Mouse (Mus musculus) kidney, adult 2 months (tissue): ENCODE results near the gene Med28. TPM values are rescaled to one million over a fixed set of nuclear protein-coding genes. Genes with fewer than 3 reads are reported as not detected.
A peak's percentile ranks its signal among the peaks of the same experiment; 100 is the strongest.

Source experiments
- DNase-seq: peaks from one replicate; pipeline ENCODE4 v3.0.0; 2021
- H3K27ac ChIP-seq: fragments of 200-500 bp; 2 replicates; pipeline ENCODE4 v1.5.1; 2012; ENCODE audit warnings: low read depth, low read length, control low read depth, inconsistent platforms; ENCODE audit not compliant: insufficient read depth
- H3K27me3 ChIP-seq: fragments of 200-500 bp; replicated peaks from 2 replicates; pipeline ENCODE4 v1.6.1; 2012; ENCODE audit warnings: mild to moderate bottlenecking, moderate library complexity, low read length, inconsistent platforms; ENCODE audit not compliant: control insufficient read depth, insufficient read depth
- H3K36me3 ChIP-seq: fragments of 200-500 bp; 2 replicates; pipeline ENCODE4 v1.6.1; 2012; ENCODE audit warnings: mild to moderate bottlenecking, moderate library complexity, low read length, inconsistent platforms; ENCODE audit not compliant: control insufficient read depth, insufficient read depth
- H3K4me1 ChIP-seq: fragments of 200-500 bp; 2 replicates; pipeline ENCODE4 v1.6.1; 2011; ENCODE audit warnings: low read length; ENCODE audit not compliant: control insufficient read depth, insufficient read depth
- H3K4me3 ChIP-seq: fragments of 200-500 bp; 2 replicates; pipeline ENCODE4 v1.5.1; 2011; ENCODE audit warnings: mild to moderate bottlenecking, low read depth, low read length, control low read depth; ENCODE audit not compliant: insufficient read depth
- CTCF ChIP-seq: fragments of 200-500 bp; conservative IDR thresholded peaks from 2 replicates; pipeline ENCODE4 v1.5.1; 2011; ENCODE audit warnings: low read depth, mild to moderate bottlenecking, control low read depth, low read length, moderate library complexity, mixed read lengths; ENCODE audit not compliant: insufficient read depth, insufficient read length
- POLR2A ChIP-seq: fragments of 200-500 bp; IDR thresholded peaks from one replicate; pipeline ENCODE4 v1.6.1; 2011; ENCODE audit warnings: low read depth, low read length, control low read depth
- WGBS: fragments of 180-500 bp; shearing (Covaris S2); methylation state at CpG from one replicate; pipeline ENCODE4 v1.1.7; 2018; 5-methylcytosine and 5-hydroxymethylcytosine counted together
- polyA plus RNA-seq: library from polyadenylated mRNA; depleted of rRNA; stranded (reverse); fragments of >200 nt; gene quantifications from 2 replicates; pipeline ENCODE4 v1.2.3, GENCODE M21; 2012

Gene Med28
- polyA plus RNA-seq, 1 experiment, result 194 TPM

- TF ChIP-seq CTCF (no peak), POLR2A (no peak)
- H3K4me3 ChIP-seq, result peak overlapping the region; percentile 77
- peaks cover 10% of the 10 kb centered on the region; the same call in 1 of the 2 replicates for H3K4me1 ChIP-seq
- WGBS, result 59% methylated on average over 9 of the region's 9 CpGs
- no peaks in the 10 kb centered on the region for H3K27me3 ChIP-seq
- no peaks in the 10 kb centered on the region for H3K36me3 ChIP-seq
- peak overlapping the region; percentile 78 for H3K27ac ChIP-seq
- peak; percentile 66 for DNase-seq
Observed at GRCm38 (mm10) chr5:45494093-45494755, 25.8 kb upstream of the Med28 start.

GRCm38 (mm10) chr5:45495429-45495975 is 24.5 kb upstream of the Med28 start:
- peak; percentile 49 for DNase-seq
- TF ChIP-seq POLR2A (no peak), CTCF (no peak)
- H3K4me1 ChIP-seq, result peaks cover 10% of the 10 kb centered on the region; the same call in 1 of the 2 replicates
- peak overlapping the region; percentile 27 for H3K27ac ChIP-seq
- no peaks in the 10 kb centered on the region for H3K27me3 ChIP-seq
- H3K4me3 ChIP-seq, result no peak overlapping the region
- H3K36me3 ChIP-seq, result peaks cover under 1% of the 10 kb centered on the region; the same call in 1 of the 2 replicates
- whole genome bisulfite sequencing, result 61% methylated on average over 3 of the region's 3 CpGs

- no peak for TF ChIP-seq CTCF
- H3K4me3 ChIP-seq, result no peak overlapping the region
- H3K27ac ChIP-seq, result peak overlapping the region; percentile 35
- H3K27me3 ChIP-seq, result no peaks in the 10 kb centered on the region
- H3K4me1 ChIP-seq, result peaks cover 10% of the 10 kb centered on the region; the same call in 1 of the 2 replicates
- DNase-seq, result peak; percentile 67
- H3K36me3 ChIP-seq, result peaks cover 2% of the 10 kb centered on the region; the same call in 1 of the 2 replicates
Observed at GRCm38 (mm10) chr5:45496042-45496441, 24.0 kb upstream of the Med28 start.

GRCm38 (mm10) chr5:45496479-45496878 is 23.6 kb upstream of the Med28 start:
- peak overlapping the region; percentile 35 for H3K27ac ChIP-seq
- H3K27me3 ChIP-seq, result no peaks in the 10 kb centered on the region
- no peak overlapping the region for H3K4me3 ChIP-seq
- WGBS, result 50% methylated on average over 4 of the region's 4 CpGs
- peaks cover 2% of the 10 kb centered on the region; the same call in 1 of the 2 replicates for H3K36me3 ChIP-seq
- peak; percentile 21 for DNase-seq
- peaks cover 10% of the 10 kb centered on the region; the same call in 1 of the 2 replicates for H3K4me1 ChIP-seq
- TF ChIP-seq CTCF (no peak), POLR2A (no peak)

GRCm38 (mm10) chr5:45496930-45497550 is 23.0 kb upstream of the Med28 start:
- Histone ChIP-seq H3K27ac (peak overlapping the region; percentile 35), H3K36me3 (peaks cover 2% of the 10 kb centered on the region; the same call in 1 of the 2 replicates), H3K4me3 (no peak overlapping the region), H3K4me1 (peaks cover 10% of the 10 kb centered on the region; the same call in 1 of the 2 replicates), H3K27me3 (no peaks in the 10 kb centered on the region)
- WGBS, result 46% methylated on average over 12 of the region's 12 CpGs
- DNase-seq, result peak; percentile 59
- TF ChIP-seq CTCF (no peak), POLR2A (no peak)

- Histone ChIP-seq H3K36me3 (peaks cover 4% of the 10 kb centered on the region; the same call in 1 of the 2 replicates), H3K4me3 (no peak overlapping the region), H3K27ac (no peak overlapping the region), H3K4me1 (peaks cover 6% of the 10 kb centered on the region; the same call in 1 of the 2 replicates), H3K27me3 (no peaks in the 10 kb centered on the region)
- WGBS, result 82% methylated on average over 5 of the region's 5 CpGs
- TF ChIP-seq POLR2A (no peak), CTCF (no peak)
- DNase-seq, result no peak
Observed at GRCm38 (mm10) chr5:45497564-45497963, 22.5 kb upstream of the Med28 start.

GRCm38 (mm10) chr5:45510071-45510470 is 10.0 kb upstream of the Med28 start:
- H3K4me1 ChIP-seq, result peaks cover 7% of the 10 kb centered on the region; the same call in 1 of the 2 replicates
- H3K27me3 ChIP-seq, result no peaks in the 10 kb centered on the region
- TF ChIP-seq CTCF (no peak), POLR2A (no peak)
- H3K27ac ChIP-seq, result no peak overlapping the region
- H3K36me3 ChIP-seq, result peaks cover 4% of the 10 kb centered on the region
- DNase-seq, result no peak
- 66% methylated on average over 7 of the region's 7 CpGs for WGBS
- no peak overlapping the region for H3K4me3 ChIP-seq
